Mouse (Mus musculus): ENCODE measurements around the gene Dab2ip.

GRCm38 (mm10) chr2:35662738-35663550 is 104.9 kb downstream of the Dab2ip start:
- TF ChIP-seq POLR2A (IDR thresholded peaks at IDR 0.05; ENCODE audit: borderline replicate concordance, low read depth, low read length) (no peak), CTCF (IDR thresholded peaks at IDR 0.05; ENCODE audit: low read depth, low read length) (no peak)
